Mouse (Mus musculus) hindbrain, embryonic 11.5 days (tissue): ENCODE measurements around the gene Uroc1. TPM values are rescaled to one million over a fixed set of nuclear protein-coding genes. Genes with fewer than 3 reads are reported as not detected.
A peak's percentile ranks its signal among the peaks of the same experiment; 100 is the strongest.

Experiments
- ATAC-seq: fragments of 200-750 bp; cut with Nextera tagmentation; 2 replicates; pipeline ENCODE4 v1.8.0; 2017; ENCODE audit warnings: mild to moderate bottlenecking, moderate TSS enrichment, moderate library complexity; ENCODE audit not compliant: low FRiP score
- DNase-seq: peaks from one replicate; pipeline ENCODE4 v3.0.0-alpha.2; 2015; ENCODE audit warnings: low spot score
- H3K27ac ChIP-seq: fragments of 300-500 bp; sonication (generic); 2 replicates; pipeline ENCODE4 v1.5.1; 2014; ENCODE audit warnings: mild to moderate bottlenecking, low read depth, low read length
- H3K27me3 ChIP-seq: fragments of 300-500 bp; sonication (generic); 2 replicates; pipeline ENCODE4 v1.6.1; 2014; ENCODE audit warnings: mild to moderate bottlenecking, low read length, moderate library complexity, mixed read lengths; ENCODE audit not compliant: control insufficient read depth, insufficient read depth
- H3K36me3 ChIP-seq: fragments of 300-500 bp; sonication (generic); 2 replicates; pipeline ENCODE4 v1.6.1; 2014; ENCODE audit warnings: mild to moderate bottlenecking, low read length, moderate library complexity, mixed read lengths; ENCODE audit not compliant: control insufficient read depth, insufficient read depth
- H3K4me1 ChIP-seq: fragments of 300-500 bp; sonication (generic); replicated peaks from 2 replicates; pipeline ENCODE4 v1.6.1; 2014; ENCODE audit warnings: low read length, mixed read lengths; ENCODE audit not compliant: control insufficient read depth, insufficient read depth
- H3K4me2 ChIP-seq: fragments of 300-500 bp; sonication (generic); replicated peaks from 2 replicates; pipeline ENCODE4 v1.6.1; 2014; ENCODE audit warnings: mild to moderate bottlenecking, low read depth, low read length
- H3K4me3 ChIP-seq: fragments of 300-500 bp; sonication (generic); 2 replicates; pipeline ENCODE4 v1.5.1; 2014; ENCODE audit warnings: low read depth, low read length
- H3K9ac ChIP-seq: fragments of 300-500 bp; sonication (generic); 2 replicates; pipeline ENCODE4 v1.6.1; 2014; ENCODE audit warnings: low read depth, low read length
- H3K9me3 ChIP-seq: fragments of 300-500 bp; sonication (generic); 2 replicates; pipeline ENCODE4 v1.6.1; 2016; ENCODE audit warnings: low read length; ENCODE audit not compliant: control insufficient read depth
- WGBS: fragments of 180-500 bp; shearing (Covaris S2); extraction: QIAGEN DNeasy Blood & Tissue Kit; methylation state at CpG from one replicate; pipeline ENCODE4 v1.1.7; 2014; 5-methylcytosine and 5-hydroxymethylcytosine counted together
- polyA plus RNA-seq: library from polyadenylated mRNA; unstranded; fragments of >200 nt; fragmentation: Nextera tagmentation; extraction: Ambion mirVana; gene quantifications from 2 replicates; pipeline ENCODE4 v1.2.1, GENCODE M21; 2014

Gene Uroc1
- polyA plus RNA-seq, 1 experiment from 2014 or later = not detected

DNA sequence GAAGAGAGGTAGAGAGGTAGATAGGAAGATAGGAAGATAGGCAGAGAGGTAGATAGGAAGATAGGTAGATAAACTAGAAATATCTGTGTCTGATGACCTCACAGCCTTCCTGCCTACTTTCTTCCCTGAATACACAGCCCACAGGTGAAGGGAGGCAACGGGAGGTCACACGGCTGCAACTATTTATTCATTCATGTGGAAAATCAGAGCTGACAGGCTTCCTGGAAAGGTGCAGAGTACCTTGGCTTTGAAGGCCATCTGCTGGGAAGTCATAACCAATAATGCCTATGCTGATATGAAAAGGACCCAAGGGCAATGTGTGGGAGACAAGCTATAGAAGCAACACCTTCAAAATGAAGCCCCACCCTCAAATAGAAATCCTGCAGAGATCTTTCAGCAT lies 9.3 kb downstream of the Uroc1 start:
- Histone ChIP-seq H3K4me3 (no peak overlapping the region), H3K4me1 (no peaks in the 10 kb centered on the region), H3K27me3 (no peaks in the 10 kb centered on the region), H3K9me3 (no peaks in the 10 kb centered on the region), H3K27ac (no peak overlapping the region), H3K9ac (no peak overlapping the region), H3K4me2 (no peak overlapping the region), H3K36me3 (no peaks in the 10 kb centered on the region)
- 82% methylated on average over 2 of the region's 2 CpGs for WGBS
- DNase-seq (no peak), ATAC-seq (no peak)

DNA sequence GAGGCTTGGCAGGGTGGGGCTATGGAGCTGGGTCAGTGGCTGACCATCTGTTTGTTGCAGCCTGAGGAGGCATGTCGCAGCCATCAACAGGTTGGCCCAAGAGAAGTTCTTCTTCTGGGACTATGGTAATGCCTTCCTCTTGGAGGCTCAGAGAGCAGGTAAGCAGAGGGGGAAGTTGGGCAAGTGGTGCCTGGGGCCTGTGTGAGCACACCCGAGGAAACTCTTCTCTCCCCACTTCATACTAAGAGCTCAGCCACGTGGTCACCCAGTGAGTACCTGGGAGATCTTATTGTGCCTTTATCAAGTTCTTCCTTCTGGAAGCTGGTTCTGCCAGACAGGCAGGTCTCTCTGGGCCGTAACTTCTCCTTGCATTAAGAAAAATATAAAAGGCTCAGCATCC lies 14.1 kb downstream of the Uroc1 start:
- no peak overlapping the region for H3K9ac ChIP-seq
- H3K9me3 ChIP-seq = no peaks in the 10 kb centered on the region
- H3K4me1 ChIP-seq = no peaks in the 10 kb centered on the region
- 92% methylated on average over 4 of the region's 4 CpGs for WGBS
- DNase-seq (no peak), ATAC-seq (no peak)
- H3K36me3 ChIP-seq = no peaks in the 10 kb centered on the region
- H3K27ac ChIP-seq = no peak overlapping the region
- H3K27me3 ChIP-seq = no peaks in the 10 kb centered on the region
- no peak overlapping the region for H3K4me2 ChIP-seq
- H3K4me3 ChIP-seq = no peak overlapping the region

DNA sequence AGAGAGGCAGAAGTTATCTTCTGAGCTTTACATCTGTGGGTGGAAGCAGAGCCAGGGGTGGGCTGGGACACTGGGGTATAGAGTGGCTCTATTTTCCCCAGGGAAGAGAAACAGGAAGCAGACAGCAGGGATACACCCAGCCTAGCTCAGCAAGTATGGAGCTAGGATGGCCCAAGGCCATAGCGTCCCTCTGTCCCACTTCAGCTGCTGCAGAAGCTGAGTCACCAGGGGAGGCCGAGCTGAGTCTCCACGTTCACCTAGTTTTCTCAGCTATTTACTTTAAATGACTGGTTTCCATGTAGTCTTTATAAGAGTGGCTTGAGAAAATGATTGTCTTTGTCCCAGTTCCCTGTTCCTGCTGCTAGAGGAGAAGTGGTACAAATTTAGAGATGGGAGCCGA lies 15.4 kb downstream of the Uroc1 start:
- WGBS = 90% methylated on average over 4 of the region's 4 CpGs
- H3K4me1 ChIP-seq = no peaks in the 10 kb centered on the region
- no peak overlapping the region for H3K4me3 ChIP-seq
- no peak overlapping the region for H3K4me2 ChIP-seq
- DNase-seq = no peak
- no peak overlapping the region for H3K27ac ChIP-seq
- no peak overlapping the region for H3K9ac ChIP-seq
- no peak for ATAC-seq
- no peaks in the 10 kb centered on the region for H3K9me3 ChIP-seq
- H3K27me3 ChIP-seq = no peaks in the 10 kb centered on the region
- H3K36me3 ChIP-seq = no peaks in the 10 kb centered on the region

GRCm38 (mm10) chr6:90350011-90350410 lies 16.9 kb downstream of the Uroc1 start:
- H3K36me3 ChIP-seq = no peaks in the 10 kb centered on the region
- no peaks in the 10 kb centered on the region for H3K9me3 ChIP-seq
- H3K9ac ChIP-seq = no peak overlapping the region
- ATAC-seq (no peak), DNase-seq (peak; percentile 14)
- 59% methylated on average over 2 of the region's 2 CpGs for WGBS
- no peak overlapping the region for H3K4me2 ChIP-seq
- no peak overlapping the region for H3K27ac ChIP-seq
- H3K4me3 ChIP-seq = no peak overlapping the region
- H3K27me3 ChIP-seq = no peaks in the 10 kb centered on the region
- H3K4me1 ChIP-seq = no peaks in the 10 kb centered on the region

- Histone ChIP-seq H3K4me2 (no peak overlapping the region), H3K27me3 (no peaks in the 10 kb centered on the region), H3K4me3 (no peak overlapping the region), H3K36me3 (no peaks in the 10 kb centered on the region), H3K9ac (no peak overlapping the region), H3K9me3 (no peaks in the 10 kb centered on the region), H3K27ac (no peak overlapping the region), H3K4me1 (no peaks in the 10 kb centered on the region)
- DNase-seq = no peak
- ATAC-seq = no peak
- WGBS = 79% methylated on average over 5 of the region's 5 CpGs
Observed at GRCm38 (mm10) chr6:90358142-90358541, 25.1 kb downstream of the Uroc1 start.

DNA sequence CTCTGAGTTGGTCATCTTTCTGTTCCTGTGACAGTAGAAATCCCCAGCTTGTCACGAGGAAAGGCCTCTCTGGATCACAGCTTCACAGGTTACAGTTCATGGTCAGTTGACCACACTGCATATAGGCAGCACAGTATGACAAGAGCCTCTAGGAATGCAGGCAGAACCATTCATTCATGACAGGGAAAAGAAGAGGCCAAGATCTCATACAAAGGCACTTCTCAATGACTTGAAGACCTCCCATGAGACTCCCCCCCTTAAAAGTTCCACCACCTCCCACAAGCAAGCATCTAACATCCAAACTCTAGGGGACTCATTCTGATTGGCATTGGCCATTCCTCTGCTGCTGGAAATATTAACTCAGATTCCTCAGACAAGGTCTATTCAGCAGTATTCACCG lies 26.4 kb downstream of the Uroc1 start:
- DNase-seq = no peak

GRCm38 (mm10) chr6:90360024-90360781 lies 27.1 kb downstream of the Uroc1 start:
- Histone ChIP-seq H3K36me3 (no peaks in the 10 kb centered on the region), H3K4me1 (no peaks in the 10 kb centered on the region), H3K9me3 (no peaks in the 10 kb centered on the region), H3K4me2 (no peak overlapping the region), H3K4me3 (no peak overlapping the region), H3K27ac (no peak overlapping the region), H3K27me3 (no peaks in the 10 kb centered on the region), H3K9ac (no peak overlapping the region)
- 60% methylated on average over 7 of the region's 7 CpGs for WGBS
- ATAC-seq = no peak
- peak; percentile 25 for DNase-seq

More for the DNA sequence above, 26.4 kb downstream of the Uroc1 start:
- Histone ChIP-seq H3K9me3 (no peaks in the 10 kb centered on the region), H3K9ac (no peak overlapping the region), H3K4me1 (no peaks in the 10 kb centered on the region), H3K27ac (no peak overlapping the region), H3K4me3 (no peak overlapping the region), H3K36me3 (no peaks in the 10 kb centered on the region), H3K4me2 (no peak overlapping the region), H3K27me3 (no peaks in the 10 kb centered on the region)
- ATAC-seq = no peak
- 53% methylated on average over 2 of the region's 2 CpGs for WGBS

DNA sequence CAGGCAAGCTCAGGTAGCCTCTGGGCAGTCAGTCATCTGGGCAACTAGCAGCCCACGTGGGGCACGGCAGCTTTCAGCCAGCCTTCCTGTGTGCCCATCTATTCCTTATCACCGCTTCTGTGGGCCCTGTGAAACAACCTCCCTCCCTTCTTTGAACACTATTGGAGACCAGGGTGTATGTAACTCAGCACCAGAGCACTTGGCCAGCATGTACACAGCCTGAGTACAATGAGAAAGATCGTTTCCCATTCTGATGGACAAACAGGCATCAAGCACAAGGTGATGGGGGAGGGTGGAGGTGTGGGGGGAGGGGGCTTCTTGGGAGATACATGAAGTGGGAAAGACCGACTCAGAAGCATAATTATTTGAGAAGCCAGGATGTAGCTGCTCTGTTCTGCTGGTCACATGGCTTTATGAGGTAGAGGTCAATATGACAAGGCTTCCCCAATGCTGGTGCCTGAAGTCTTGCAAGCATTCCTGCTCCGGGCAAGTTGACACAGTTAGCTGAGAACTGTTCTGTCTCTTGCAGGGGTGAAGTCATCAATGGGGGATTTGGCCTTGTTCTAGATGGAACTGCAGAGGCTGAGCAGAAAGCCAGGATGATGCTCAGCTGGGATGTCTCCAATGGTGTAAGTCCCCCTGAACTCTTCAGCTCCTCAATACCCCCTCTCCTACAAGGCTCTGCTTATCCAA lies 28.0 kb downstream of the Uroc1 start:
- no peak for DNase-seq
- Histone ChIP-seq H3K9ac (no peak overlapping the region), H3K9me3 (no peaks in the 10 kb centered on the region), H3K36me3 (no peaks in the 10 kb centered on the region), H3K27ac (no peak overlapping the region), H3K4me1 (no peaks in the 10 kb centered on the region), H3K4me2 (no peak overlapping the region), H3K4me3 (no peak overlapping the region), H3K27me3 (no peaks in the 10 kb centered on the region)
- no peak for ATAC-seq
- 86% methylated on average over 6 of the region's 6 CpGs for WGBS

- H3K9ac ChIP-seq = no peak overlapping the region
- no peak overlapping the region for H3K27ac ChIP-seq
- no peak for DNase-seq
- no peak overlapping the region for H3K4me2 ChIP-seq
- ATAC-seq = no peak
- H3K36me3 ChIP-seq = no peaks in the 10 kb centered on the region
- H3K4me3 ChIP-seq = no peak overlapping the region
- no peaks in the 10 kb centered on the region for H3K4me1 ChIP-seq
- H3K27me3 ChIP-seq = no peaks in the 10 kb centered on the region
- no peaks in the 10 kb centered on the region for H3K9me3 ChIP-seq
- 82% methylated on average over 5 of the region's 5 CpGs for WGBS
Observed at GRCm38 (mm10) chr6:90363301-90363700, 30.2 kb downstream of the Uroc1 start.
